Mouse (Mus musculus): Measurements from ENCODE around the gene Hook2. TPM values are rescaled to one million over a fixed set of nuclear protein-coding genes. Genes with fewer than 3 reads are reported as not detected.

Gene Hook2
- polyA plus RNA-seq, 1 experiment from 2014 or later: 37.3 TPM

DNA sequence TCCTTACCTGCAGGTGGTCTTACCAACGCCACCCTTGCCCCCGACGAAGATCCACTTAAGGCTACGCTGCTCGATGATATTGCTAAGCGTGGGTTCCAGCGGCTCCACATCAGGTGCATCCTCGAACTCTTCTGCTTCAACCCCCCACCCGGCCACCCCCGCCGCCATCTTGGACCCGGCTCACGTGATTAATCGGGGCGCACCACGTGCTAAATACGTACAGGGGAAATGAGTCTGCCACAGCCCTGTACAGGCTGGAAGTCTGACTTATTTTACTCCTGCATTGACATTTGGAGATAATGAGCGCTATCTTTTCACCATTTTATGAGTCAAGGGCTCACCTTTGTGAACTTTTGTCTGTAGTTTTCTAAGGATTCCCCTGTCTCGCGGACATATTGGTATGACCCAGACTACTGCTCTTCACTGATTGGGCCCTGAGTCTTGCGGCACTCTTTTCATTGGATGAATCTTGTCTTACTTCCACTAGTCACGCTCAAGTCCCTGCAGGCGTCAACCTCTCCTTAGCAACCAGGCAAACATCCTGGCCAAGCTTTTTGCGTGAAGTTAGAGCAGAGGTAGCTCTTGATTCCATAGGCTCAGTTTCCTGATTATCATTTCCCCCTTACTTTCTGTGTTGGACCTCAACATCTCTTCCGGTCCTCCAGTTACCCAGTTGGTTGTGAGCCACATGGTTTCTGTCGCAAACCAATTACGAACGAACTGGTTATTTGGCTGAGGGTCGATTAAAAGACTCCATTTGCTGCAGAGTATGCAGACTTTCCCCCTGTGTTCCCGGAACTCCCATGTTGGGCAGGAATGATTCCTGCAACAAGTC, 34.9 kb downstream of the Hook2 start, which contains the start of gene Asna1:
Gene Asna1, minus strand, starts transcription at position 184 of the 835 bp plus-strand sequence.
- Histone ChIP-seq H3K4me1 (replicated peaks) (peaks cover 41% of the 10 kb centered on the region), H3K4me3 (peak within 1 kb of the TSS; percentile 98), H3K27ac (replicated peaks) (peak within 1 kb of the TSS; percentile 77), H3K9me3 (no peaks in the 10 kb centered on the region), H3K4me2 (peak within 1 kb of the TSS; percentile 90), H3K27me3 (no peaks in the 10 kb centered on the region), H3K36me3 (peaks cover 28% of the 10 kb centered on the region), H3K9ac (peak within 1 kb of the TSS; percentile 79)
- peak; percentile 89 for ATAC-seq (ENCODE audit: low FRiP score, low read depth)
- WGBS: 6% methylated on average over 30 of the region's 30 CpGs

DNA sequence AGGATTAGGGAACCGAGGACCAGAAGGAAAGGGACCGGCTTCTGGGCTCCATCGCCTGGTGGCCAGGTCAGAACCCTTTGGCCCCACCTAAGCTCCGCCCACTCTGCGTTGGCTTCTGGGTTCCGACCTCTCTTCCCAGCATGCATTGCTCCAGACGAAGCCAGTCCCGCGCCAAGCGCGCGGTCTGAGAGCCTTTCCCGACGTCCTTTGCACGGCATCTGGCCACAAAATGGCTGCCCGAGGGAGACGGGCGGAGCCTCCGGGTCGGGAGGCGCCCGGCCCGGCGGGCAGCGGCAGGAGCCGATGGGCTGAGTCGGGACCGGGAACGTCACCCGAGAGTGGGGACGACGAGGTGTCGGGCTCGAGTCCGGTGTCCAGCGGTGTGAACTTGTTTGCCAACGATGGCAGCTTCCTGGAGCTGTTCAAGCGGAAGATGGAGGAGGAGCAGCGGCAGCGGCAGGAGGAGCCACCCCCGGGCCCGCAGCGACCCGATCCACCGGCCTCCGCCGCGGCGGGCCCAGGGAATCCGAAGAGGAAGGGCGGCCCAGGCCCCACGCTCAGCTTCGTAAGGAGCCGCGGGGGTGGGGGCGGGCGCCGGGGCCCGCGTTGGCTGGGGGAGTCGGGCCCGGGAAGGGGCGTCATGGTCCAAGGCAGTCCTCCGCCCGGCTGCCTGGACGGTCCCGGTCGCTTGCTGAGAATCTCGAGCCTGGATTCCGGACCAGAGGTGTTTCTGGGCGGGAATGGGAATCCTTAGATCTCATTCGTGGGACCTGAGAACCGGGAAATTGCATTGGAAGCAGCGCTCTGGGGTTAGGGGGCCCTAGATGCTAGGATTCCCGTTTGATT, 36.5 kb downstream of the Hook2 start, which contains the start of gene Trir:
Gene Trir, plus strand, starts transcription at position 154 of the 846 bp plus-strand sequence.
- WGBS: under 1% methylated on average over 68 of the region's 75 CpGs
- Histone ChIP-seq H3K4me1 (replicated peaks) (peaks cover 41% of the 10 kb centered on the region), H3K4me2 (peak within 1 kb of the TSS; percentile 90), H3K9me3 (no peaks in the 10 kb centered on the region), H3K36me3 (peaks cover 37% of the 10 kb centered on the region), H3K27me3 (no peaks in the 10 kb centered on the region), H3K9ac (peak within 1 kb of the TSS; percentile 99), H3K27ac (replicated peaks) (peak within 1 kb of the TSS; percentile 94), H3K4me3 (peak within 1 kb of the TSS; percentile 98)
- peak; percentile 75 for ATAC-seq (ENCODE audit: low FRiP score, low read depth)

DNA sequence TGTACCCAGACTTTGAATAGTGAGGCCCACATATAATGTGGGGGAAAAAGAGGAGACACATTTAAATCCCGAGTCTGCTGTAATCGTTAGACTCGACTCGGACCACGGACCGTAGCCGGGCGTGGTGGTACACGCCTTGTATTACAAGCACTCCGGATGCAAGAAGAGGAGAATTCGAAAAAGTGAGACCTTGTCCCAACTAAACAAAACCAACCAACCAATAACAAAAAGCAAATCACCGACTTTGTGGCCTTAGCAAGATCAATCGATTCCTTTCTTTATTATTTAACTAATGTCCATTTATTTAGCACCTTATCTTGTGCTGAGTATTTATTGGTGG, 37.1 kb downstream of the Hook2 start:
- Histone ChIP-seq H3K4me3 (peak overlapping the region; percentile 98), H3K27ac (replicated peaks) (peak overlapping the region; percentile 94), H3K27me3 (no peaks in the 10 kb centered on the region), H3K9ac (peak overlapping the region; percentile 99), H3K4me1 (replicated peaks) (peaks cover 41% of the 10 kb centered on the region), H3K36me3 (peaks cover 37% of the 10 kb centered on the region), H3K4me2 (peak overlapping the region; percentile 90), H3K9me3 (no peaks in the 10 kb centered on the region)
- no peak for ATAC-seq (ENCODE audit: low FRiP score, low read depth)
- WGBS: 1% methylated on average over 13 of the region's 13 CpGs

DNA sequence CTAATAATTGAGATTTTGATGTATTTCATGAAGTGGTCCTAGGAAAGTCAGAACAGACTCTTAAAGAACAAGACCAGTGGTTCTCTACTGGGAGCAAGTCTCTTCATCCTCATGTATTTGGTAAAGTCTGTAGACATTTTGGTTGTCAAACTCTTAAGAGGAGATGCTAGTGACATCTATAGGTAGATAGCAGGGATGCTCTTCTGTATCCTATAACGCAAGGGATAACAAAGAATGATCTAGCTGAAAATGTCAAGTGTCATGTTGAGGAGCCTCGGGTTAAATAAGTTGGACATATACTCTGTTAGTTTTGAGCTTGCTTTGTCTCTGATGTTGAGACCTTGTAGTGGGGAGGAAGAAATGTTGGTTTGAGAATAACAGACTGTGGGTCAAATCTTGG, 37.5 kb downstream of the Hook2 start:
- H3K4me1 ChIP-seq (replicated peaks): peaks cover 41% of the 10 kb centered on the region
- no peaks in the 10 kb centered on the region for H3K9me3 ChIP-seq
- H3K27me3 ChIP-seq: no peaks in the 10 kb centered on the region
- H3K36me3 ChIP-seq: peaks cover 41% of the 10 kb centered on the region
- WGBS: 19% methylated on average over 2 of the region's 2 CpGs
- H3K27ac ChIP-seq (replicated peaks): no peak overlapping the region
- H3K9ac ChIP-seq: peak overlapping the region; percentile 99
- peak overlapping the region; percentile 98 for H3K4me3 ChIP-seq
- peak overlapping the region; percentile 90 for H3K4me2 ChIP-seq
- no peak for ATAC-seq (ENCODE audit: low FRiP score, low read depth)

DNA sequence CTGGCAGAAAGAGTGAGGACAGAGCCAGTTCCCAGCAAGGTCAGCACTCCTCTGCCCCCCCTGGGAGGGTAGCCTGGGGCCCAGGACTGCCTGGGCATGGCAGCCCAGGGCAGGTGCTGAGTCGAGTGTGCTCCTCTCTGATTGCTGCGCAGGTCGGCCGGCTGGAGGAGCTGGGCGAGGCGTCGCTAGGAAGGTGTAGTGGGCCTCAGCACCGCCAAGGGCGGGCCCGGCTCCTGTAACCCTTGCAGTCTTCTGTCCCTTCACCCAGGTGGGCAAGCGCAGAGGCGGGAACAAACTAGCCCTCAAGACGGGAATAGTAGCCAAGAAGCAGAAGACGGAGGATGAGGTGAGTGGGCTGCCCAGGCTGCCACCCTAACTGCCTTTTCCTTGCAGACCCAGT, 38.9 kb downstream of the Hook2 start:
- Histone ChIP-seq H3K27me3 (no peaks in the 10 kb centered on the region), H3K4me2 (peak overlapping the region; percentile 90; the same call in 1 of the 2 replicates), H3K4me1 (replicated peaks) (peaks cover 34% of the 10 kb centered on the region), H3K9ac (no peak overlapping the region), H3K4me3 (peak overlapping the region; percentile 98; the same call in 1 of the 2 replicates), H3K9me3 (no peaks in the 10 kb centered on the region), H3K36me3 (peaks cover 35% of the 10 kb centered on the region), H3K27ac (replicated peaks) (no peak overlapping the region)
- 92% methylated on average over 14 of the region's 14 CpGs for WGBS
- no peak for ATAC-seq (ENCODE audit: low FRiP score, low read depth)

DNA sequence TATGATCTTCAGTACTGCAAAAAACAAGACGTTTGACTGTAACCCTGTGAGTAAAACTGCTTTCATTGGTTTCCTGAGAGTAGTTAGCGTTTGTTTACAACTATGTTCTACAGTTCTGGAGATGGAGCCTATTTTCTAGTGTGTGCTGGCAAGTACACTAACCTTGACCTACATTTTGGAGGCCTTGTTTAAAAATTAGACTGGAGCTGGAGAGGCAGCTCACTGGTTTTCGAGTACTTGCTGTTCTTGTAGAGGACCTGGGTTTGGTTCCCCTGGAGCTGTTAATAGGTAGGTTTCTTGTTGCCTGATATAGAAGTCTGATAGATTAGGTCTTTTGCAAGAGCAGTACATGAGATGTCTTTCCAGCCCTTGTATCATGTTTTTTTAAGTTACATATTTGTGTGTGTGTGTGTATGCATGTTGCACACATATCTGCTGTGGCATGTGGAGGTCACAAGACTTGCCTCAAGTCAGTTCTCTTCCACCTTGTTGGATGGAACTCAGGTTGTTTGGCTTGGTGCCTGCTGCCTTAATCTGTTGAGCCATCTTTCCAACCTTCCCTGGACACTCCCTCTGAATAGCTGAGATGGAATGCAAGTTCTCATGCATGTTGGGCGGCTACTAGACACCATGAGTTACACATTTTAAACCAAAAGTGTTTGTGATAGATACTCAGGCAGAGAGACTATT, 42.4 kb downstream of the Hook2 start:
- no peaks in the 10 kb centered on the region for H3K9me3 ChIP-seq
- peaks cover 35% of the 10 kb centered on the region for H3K36me3 ChIP-seq
- WGBS: 91% methylated on average over 4 of the region's 4 CpGs
- H3K4me3 ChIP-seq: no peak overlapping the region
- ATAC-seq (ENCODE audit: low FRiP score, low read depth): no peak
- no peak overlapping the region for H3K27ac ChIP-seq (replicated peaks)
- H3K9ac ChIP-seq: no peak overlapping the region
- H3K27me3 ChIP-seq: no peaks in the 10 kb centered on the region
- no peak overlapping the region for H3K4me2 ChIP-seq
- peaks cover 32% of the 10 kb centered on the region for H3K4me1 ChIP-seq (replicated peaks)

DNA sequence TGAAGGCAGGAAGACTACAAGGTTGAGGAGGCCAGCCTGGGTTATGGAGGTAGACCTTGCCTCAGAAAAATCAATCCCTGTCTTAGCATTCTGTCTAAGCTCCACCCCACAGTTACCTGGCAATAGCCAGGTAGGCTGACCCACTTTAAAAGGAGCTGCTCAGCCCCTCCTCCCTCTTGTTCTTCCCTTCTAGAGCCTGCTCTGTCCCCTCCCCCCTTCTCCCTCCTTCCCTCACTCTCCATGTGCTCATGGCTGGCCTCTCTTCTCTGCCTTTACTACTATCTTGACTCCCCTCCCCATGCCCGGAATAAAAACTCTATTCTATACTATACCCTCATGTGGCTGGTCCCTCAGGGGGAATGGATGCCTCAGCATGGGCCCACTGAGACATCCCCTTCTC, 43.5 kb downstream of the Hook2 start:
- H3K9ac ChIP-seq: no peak overlapping the region

DNA sequence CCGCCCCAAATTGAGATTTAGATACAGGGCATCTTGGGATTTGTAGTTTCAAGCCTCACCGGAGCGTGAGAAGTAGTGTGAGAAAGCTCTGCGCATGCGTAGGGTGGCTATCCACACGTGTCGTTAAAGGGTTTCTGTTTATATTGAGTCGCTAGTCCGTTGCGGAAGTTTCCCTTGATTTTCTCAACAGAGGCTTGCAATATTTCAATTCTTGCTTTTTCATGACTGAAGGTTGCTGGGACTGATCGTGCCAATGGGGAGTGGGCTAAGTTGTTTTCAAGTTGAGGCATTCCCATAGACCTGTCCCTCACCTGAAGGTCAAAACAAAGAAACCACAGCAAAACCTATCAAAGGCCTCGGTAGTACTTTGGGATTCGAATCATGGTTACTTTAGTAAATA, 44.4 kb downstream of the Hook2 start:
- H3K4me2 ChIP-seq: peak overlapping the region; percentile 94
- H3K9me3 ChIP-seq: no peaks in the 10 kb centered on the region
- peaks cover 33% of the 10 kb centered on the region for H3K4me1 ChIP-seq (replicated peaks)
- whole genome bisulfite sequencing: 7% methylated on average over 13 of the region's 13 CpGs
- no peak overlapping the region for H3K27ac ChIP-seq (replicated peaks)
- H3K9ac ChIP-seq: no peak overlapping the region
- H3K4me3 ChIP-seq: peak overlapping the region; percentile 87
- ATAC-seq (ENCODE audit: low FRiP score, low read depth): no peak
- peaks cover 33% of the 10 kb centered on the region for H3K36me3 ChIP-seq
- H3K27me3 ChIP-seq: no peaks in the 10 kb centered on the region

More for the DNA sequence above, 43.5 kb downstream of the Hook2 start:
- Histone ChIP-seq H3K36me3 (peaks cover 35% of the 10 kb centered on the region), H3K9me3 (no peaks in the 10 kb centered on the region), H3K4me1 (replicated peaks) (peaks cover 32% of the 10 kb centered on the region), H3K4me2 (no peak overlapping the region; the same call in 1 of the 2 replicates), H3K27me3 (no peaks in the 10 kb centered on the region), H3K4me3 (no peak overlapping the region), H3K27ac (replicated peaks) (no peak overlapping the region)
- no peak for ATAC-seq (ENCODE audit: low FRiP score, low read depth)
- WGBS: 52% methylated on average over 1 of the region's 1 CpGs

DNA sequence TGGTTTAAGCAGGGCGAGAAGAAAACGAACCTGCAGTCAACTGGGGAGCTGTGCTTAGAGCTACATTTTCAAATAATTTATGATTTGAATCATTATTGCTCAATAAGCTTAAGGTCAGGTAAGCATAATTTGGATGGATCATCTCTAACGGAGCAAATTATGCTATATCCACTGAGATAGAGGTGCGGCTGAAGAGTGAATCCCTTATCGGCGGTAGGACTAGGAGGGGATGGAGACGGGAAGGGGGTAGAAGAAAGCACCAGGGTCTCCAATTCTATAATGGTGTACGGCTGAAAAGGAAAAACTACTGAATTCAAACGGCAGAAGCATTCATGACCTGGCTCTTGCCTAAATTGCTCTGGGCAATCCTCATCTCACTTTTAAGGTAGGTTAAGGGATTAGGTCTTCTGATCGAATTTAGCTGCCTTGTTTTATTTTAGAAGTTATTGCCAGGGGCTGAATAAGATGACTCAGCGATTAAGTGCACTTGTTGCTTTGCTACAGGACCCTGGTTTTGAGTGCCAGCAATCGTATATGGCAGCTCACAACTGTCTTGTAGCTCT, 44.8 kb downstream of the Hook2 start:
- Histone ChIP-seq H3K27ac (replicated peaks) (peak overlapping the region; percentile 99; the same call in 1 of the 2 replicates), H3K4me3 (peak overlapping the region; percentile 87), H3K27me3 (no peaks in the 10 kb centered on the region), H3K4me1 (replicated peaks) (peaks cover 33% of the 10 kb centered on the region), H3K36me3 (peaks cover 28% of the 10 kb centered on the region), H3K4me2 (peak overlapping the region; percentile 94), H3K9ac (peak overlapping the region; percentile 90), H3K9me3 (no peaks in the 10 kb centered on the region)
- WGBS: 6% methylated on average over 12 of the region's 12 CpGs
- ATAC-seq (ENCODE audit: low FRiP score, low read depth): no peak

DNA sequence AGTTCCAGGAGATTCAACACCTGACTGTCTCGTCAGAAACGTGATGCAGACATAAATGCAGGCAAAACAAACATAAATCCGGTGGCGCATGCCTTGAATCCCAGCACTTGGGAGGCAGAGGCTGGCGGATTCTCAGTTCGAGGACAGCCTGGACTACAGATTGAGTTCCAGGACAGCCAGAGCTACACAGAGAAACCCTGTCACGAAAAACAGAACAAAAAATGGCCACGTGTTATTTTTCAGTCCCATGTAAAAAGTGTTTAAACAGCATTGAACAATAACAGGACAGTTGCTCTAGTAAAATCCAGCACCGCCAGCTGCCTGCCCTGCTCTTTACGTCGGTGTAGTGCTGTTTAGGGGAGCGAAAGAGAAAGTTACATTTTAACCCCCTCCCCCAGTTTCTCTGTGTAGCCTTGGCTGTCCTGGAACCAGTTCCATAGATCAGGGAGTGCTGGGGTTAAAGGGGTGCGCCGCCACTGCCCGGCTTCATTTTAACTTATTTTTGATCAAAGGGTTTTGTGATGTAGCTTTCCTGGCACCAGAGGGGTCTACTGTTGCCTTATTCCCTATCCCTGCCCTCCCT, 45.4 kb downstream of the Hook2 start:
- peaks cover 36% of the 10 kb centered on the region for H3K4me1 ChIP-seq (replicated peaks)
- no peak for ATAC-seq (ENCODE audit: low FRiP score, low read depth)
- peak overlapping the region; percentile 87 for H3K4me3 ChIP-seq
- H3K9me3 ChIP-seq: no peaks in the 10 kb centered on the region
- 1% methylated on average over 15 of the region's 15 CpGs for WGBS
- peak overlapping the region; percentile 90 for H3K9ac ChIP-seq
- H3K27ac ChIP-seq (replicated peaks): peak overlapping the region; percentile 99
- peak overlapping the region; percentile 94 for H3K4me2 ChIP-seq
- H3K27me3 ChIP-seq: no peaks in the 10 kb centered on the region
- peaks cover 28% of the 10 kb centered on the region for H3K36me3 ChIP-seq

DNA sequence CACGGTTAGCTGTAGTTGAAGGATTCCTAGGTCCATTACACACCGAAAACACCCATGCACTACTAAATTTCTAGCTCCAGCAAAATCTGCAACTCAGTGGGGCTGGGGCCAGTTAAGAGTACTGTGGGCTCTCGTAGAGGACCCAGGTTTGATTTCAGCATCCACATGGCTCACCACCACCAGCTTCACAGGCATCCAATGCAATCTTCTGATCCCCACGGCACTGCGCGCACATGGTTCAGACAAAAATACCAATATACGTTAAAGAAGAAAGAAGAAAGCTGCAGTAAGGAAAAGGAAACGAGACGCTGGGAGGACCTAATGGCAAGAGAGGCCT, 45.9 kb downstream of the Hook2 start:
- Histone ChIP-seq H3K4me3 (peak overlapping the region; percentile 87), H3K36me3 (peaks cover 30% of the 10 kb centered on the region), H3K4me2 (peak overlapping the region; percentile 94), H3K4me1 (replicated peaks) (peaks cover 37% of the 10 kb centered on the region), H3K27ac (replicated peaks) (peak overlapping the region; percentile 99), H3K27me3 (no peaks in the 10 kb centered on the region), H3K9me3 (no peaks in the 10 kb centered on the region), H3K9ac (peak overlapping the region; percentile 90)
- 0% methylated on average over 9 of the region's 9 CpGs for WGBS
- peak; percentile 59 for ATAC-seq (ENCODE audit: low FRiP score, low read depth)

All from hindbrain, embryonic 15.5 days (tissue).